Mouse (Mus musculus): ENCODE measurements around the gene Sstr3.
A peak's percentile ranks its signal among the peaks of the same experiment; 100 is the strongest.

Sstr3 gene

GRCm38 (mm10) chr15:78544561-78545001 lies at the start of gene Sstr3:
TSS of gene Sstr3 (minus strand) at chr15:78544685.
- DNase-seq (ENCODE audit: low read depth, low spot score): no peak

DNA sequence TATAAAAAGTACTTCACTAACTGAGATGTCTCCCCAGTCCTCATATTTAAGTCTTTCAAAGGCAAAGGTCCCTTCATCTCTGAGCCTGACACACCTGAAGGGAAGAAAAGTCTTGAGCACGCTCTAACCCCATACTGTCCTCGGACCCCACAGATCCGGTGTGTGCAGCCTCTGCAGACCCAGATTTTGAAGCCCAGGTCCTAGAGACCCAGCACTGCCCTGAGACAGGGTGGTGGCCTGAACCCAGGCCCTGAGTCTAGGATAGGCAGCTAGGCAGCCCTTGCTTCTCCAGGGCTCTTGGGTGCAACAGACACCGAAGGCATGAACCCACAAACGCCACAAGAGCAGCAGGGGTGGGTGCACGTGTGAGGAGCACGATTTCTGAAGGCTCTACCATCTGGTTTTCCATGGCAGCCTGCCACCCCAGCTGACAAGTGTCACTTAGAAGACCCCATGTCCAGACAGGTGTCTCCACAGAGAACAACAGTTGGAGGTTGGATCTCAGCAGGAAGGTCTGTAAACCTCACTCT lies 49.5 kb upstream of the Sstr3 start:
- no peak for DNase-seq (ENCODE audit: low read depth, low spot score)

GRCm38 (mm10) chr15:78592452-78592968 lies 48.0 kb upstream of the Sstr3 start:
- DNase-seq (ENCODE audit: low read depth, low spot score): peak; percentile 57

DNA sequence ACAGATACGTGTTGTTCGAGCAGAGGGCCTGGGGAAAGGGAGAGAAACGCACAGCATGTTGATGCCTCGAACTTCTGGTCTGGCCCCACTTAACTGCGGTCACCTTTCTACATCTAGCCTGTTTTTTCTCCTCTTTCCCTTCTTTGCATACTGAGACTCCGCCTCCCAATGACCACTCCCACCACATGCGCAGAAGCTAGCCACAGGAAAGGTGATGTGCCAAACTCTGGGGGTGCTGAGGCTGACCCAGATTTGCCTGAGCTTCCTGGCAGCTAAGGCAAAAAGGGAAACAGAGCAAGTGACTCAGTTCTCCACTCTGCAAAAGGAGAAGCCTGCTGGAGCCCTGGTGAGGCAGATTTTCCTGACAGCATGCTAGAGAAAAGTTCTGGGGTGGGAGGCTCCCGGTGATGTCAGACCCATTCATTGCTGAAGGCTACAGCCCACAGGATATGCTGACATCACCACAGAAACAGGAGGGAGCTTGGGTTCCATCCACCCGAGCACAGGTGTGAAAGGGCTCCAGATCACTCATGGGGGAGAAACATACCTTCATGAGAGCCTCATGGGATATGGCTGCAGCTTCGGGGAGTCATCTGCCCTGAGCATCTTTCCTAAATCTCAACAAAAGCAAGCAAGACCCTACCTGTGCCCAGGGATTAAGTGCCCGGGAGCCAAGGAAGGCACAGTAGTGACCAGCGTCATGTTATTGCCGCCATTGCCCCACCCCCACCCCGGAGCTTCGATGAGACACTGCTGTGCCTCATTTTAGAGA lies 47.4 kb upstream of the Sstr3 start:
- peak; percentile 85 for DNase-seq (ENCODE audit: low read depth, low spot score)

- no peak for DNase-seq (ENCODE audit: low read depth, low spot score)
Observed at GRCm38 (mm10) chr15:78590785-78591184, 46.3 kb upstream of the Sstr3 start.

DNA sequence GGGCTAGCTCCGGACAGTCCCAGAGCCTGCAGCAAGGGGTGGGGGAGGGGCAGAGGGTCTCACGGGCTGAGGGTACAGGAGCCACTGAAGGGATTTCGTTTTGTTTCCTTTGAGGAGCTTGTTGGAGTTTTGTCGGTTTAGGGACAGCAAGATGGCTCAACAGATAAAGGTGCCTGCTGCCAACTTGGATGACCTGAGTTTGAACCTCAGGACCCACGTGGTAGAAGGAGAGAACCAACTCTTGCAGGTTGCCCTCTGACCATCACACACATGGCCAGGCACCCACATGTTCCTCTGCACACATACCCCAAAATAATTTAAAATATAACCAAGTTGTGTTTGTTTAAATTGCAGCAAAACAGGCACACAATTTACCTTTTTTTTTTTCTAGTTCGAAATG lies 45.5 kb upstream of the Sstr3 start:
- no peak for DNase-seq (ENCODE audit: low read depth, low spot score)

- DNase-seq (ENCODE audit: low read depth, low spot score): no peak
Observed at GRCm38 (mm10) chr15:78588900-78589299, 44.4 kb upstream of the Sstr3 start.

DNA sequence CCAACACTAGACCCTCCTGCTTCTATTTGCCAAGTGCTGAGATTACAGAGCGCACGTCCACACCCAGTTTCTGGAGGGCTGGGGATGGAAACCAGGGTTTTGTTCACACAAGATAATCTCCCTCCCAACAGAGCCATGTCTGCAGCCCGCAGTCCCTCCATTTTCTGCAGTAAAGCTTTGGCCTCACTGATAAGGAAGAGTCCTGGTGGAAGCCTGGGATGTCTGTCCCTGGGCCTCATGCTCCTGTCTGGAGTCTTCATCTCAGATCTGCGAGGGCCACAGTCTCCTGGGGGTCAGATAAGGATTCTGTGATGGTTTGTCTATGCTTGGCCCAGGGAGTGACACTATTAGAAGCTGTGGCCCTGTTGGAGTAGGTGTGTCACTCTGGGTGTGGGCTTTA lies 43.6 kb upstream of the Sstr3 start:
- DNase-seq (ENCODE audit: low read depth, low spot score): no peak

GRCm38 (mm10) chr15:78587050-78587994 lies 42.8 kb upstream of the Sstr3 start:
- peak; percentile 81 for DNase-seq (ENCODE audit: low read depth, low spot score)

DNA sequence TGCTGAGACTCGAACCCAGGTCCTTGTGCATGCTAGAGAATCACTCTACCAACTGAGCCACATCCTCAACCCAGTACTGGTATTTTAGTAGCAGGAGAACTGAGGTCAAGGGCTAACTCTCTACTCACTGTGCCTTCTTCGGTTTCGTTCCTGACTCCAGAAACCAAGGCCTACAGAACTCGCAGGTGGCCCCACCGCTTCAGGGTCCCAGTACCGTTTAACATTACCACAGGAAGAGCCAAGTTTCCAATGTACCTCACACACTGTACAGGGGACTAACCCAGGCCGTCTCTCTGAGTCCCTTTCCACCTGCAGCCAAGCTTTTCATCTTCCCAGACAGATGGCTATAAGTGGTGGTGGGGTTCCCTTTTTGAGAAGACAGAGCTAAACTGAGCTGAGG lies 40.9 kb upstream of the Sstr3 start:
- no peak for DNase-seq (ENCODE audit: low read depth, low spot score)

DNA sequence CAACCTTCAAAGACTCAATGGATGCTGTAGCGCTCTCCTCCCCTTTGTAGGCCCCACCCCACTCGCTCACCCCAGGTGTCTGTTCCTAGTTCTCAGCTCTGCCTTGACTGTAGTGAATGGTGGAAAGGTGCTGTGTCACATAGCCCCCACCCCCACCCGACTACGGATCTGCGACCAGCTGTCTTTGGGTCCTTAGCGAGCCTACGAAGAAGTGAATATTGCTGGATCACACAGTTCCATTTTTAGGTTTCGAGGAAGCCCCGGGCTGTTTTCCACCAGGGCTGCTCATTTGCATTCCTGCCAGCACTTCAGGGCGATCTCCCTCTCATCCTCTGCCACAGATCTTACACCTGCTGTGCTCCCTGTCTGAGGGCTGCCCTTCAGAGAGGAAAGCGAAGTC lies 38.9 kb upstream of the Sstr3 start:
- DNase-seq (ENCODE audit: low read depth, low spot score): no peak

GRCm38 (mm10) chr15:78576284-78576810 lies 31.9 kb upstream of the Sstr3 start:
- DNase-seq (ENCODE audit: low read depth, low spot score): peak; percentile 80

GRCm38 (mm10) chr15:78572658-78573397 lies 28.3 kb upstream of the Sstr3 start, which contains the start of gene Rac2:
TSS of gene Rac2 (minus strand) at chr15:78572783.
- DNase-seq (ENCODE audit: low read depth, low spot score): peak; percentile 80

DNA sequence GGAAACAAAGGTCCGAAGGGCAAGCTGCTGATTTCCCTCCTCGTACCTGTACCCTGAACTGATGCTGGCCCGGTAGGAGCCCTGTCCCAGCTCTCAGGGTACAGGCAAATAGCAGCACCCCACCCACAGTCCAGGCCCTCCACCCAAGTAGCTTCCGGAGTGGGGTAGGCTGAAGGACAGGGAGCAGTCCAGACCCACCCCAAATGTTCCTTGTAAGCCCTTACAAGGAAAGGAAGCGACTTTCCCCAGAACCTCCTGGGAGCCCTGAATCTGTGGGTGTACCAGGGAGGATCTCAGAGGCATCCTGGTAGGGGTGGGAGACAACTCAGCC lies 27.8 kb upstream of the Sstr3 start:
- no peak for DNase-seq (ENCODE audit: low read depth, low spot score)

- peak; percentile 85 for DNase-seq (ENCODE audit: low read depth, low spot score)
Observed at GRCm38 (mm10) chr15:78571554-78572269, 27.2 kb upstream of the Sstr3 start.

DNA sequence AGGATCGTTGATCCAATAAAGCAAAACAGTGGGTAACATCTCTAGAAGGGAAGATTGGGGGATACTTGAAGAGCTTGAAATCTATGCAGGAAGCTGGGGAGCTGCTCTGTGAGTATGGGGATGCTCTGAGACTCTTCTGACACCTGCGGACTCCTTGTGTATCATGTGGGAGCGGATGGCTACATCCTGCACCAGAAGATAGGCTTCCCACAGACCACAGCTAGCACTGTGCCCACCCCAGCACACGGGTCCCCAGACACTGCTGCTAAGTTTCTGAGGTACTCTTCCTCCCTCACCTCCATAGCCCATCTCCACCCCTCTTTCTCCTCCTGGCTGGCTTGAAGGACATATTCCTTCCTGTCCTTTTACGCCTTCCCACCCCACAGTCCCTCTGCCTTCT lies 25.7 kb upstream of the Sstr3 start:
- DNase-seq (ENCODE audit: low read depth, low spot score): peak; percentile 44

DNA sequence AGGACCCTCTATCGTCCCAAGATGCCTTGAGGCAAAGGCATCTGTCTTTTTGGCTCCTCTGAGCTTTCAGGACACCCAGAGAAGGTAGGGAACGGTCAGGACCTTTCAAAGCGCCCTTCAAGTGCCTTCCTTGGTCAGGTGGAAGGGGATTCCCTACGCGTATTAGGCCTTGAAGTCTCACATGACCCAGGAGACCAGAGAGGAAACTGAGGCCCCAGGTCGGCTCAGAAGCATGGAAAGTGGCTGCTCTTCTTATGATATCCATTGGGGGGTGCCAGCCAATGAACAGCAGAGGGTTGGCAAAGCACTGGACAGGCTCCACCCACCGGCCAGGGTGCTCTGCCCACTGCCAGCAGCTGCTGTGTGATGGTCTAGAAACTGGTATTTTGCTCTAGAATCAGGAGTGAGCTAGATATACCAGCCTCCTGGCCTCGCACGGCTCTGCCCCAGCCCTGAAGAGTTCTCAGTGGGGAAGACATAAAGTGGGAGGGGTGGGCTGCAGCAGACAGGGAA lies 23.2 kb upstream of the Sstr3 start:
- peak; percentile 54 for DNase-seq (ENCODE audit: low read depth, low spot score)

DNA sequence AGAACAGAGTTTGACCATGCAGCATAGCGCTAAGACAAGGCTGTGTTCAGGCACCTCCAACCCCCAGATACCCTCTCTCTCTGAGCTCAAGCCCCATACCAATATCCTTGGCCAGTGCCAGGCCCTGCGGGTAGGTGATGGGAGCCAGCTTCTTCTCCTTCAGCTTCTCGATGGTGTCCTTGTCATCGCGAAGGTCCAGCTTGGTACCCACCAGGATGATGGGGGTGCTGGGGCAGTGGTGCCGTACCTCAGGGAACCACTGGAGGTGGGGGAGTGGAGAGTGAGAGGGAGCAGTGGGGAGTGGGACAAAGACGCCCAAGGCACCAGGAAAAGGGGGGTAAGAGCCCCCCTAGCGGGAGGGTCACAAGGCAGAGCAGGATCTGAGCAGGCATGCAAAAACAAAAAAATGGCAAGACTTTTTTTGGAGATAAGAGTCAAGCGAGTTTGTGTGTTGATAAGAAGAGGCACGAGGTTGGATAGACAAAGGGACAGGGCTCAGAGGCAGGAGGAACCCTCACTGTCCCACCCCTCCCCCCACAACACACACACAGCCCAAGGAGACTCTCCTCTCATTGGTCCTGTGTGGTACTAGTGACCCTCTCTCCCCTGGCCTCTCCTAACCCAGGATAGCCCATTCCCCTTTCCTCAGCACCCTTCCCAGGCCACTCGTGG lies 20.4 kb upstream of the Sstr3 start:
- peak; percentile 54 for DNase-seq (ENCODE audit: low read depth, low spot score)

DNA sequence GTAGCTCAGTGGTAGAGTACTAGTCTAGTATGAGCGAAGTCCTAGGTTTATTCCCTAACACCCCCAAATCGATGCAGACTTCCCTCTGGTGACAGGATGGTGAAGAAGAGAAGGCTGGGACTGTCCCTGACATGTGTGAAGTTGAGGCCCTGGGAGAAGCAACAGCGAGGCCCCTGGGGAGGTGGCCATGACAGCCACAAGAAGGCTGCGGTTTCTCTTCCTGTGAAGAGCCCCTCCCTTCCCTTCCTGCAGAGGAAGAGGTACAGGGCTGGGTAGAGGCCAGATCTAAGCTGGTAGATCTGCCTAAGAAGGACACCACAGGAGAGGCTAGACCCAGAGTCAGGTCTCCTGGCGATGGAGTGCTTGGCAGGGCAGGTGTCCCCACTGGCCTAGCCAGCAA lies 19.5 kb upstream of the Sstr3 start:
- peak; percentile 90 for DNase-seq (ENCODE audit: low read depth, low spot score)

GRCm38 (mm10) chr15:78563344-78563743 lies 18.9 kb upstream of the Sstr3 start:
- peak; percentile 54 for DNase-seq (ENCODE audit: low read depth, low spot score)

Data from CD4-positive helper T cell, adult 2 months (primary cell).